Mouse (Mus musculus): Measurements from ENCODE around the gene Olfr370. TPM values are rescaled to one million over a fixed set of nuclear protein-coding genes. Genes with fewer than 3 reads are reported as not detected.
A peak's percentile ranks its signal among the peaks of the same experiment; 100 is the strongest.

Olfr370 gene
- polyA plus RNA-seq, 1 experiment from 2014 or later: 0.04 TPM

DNA sequence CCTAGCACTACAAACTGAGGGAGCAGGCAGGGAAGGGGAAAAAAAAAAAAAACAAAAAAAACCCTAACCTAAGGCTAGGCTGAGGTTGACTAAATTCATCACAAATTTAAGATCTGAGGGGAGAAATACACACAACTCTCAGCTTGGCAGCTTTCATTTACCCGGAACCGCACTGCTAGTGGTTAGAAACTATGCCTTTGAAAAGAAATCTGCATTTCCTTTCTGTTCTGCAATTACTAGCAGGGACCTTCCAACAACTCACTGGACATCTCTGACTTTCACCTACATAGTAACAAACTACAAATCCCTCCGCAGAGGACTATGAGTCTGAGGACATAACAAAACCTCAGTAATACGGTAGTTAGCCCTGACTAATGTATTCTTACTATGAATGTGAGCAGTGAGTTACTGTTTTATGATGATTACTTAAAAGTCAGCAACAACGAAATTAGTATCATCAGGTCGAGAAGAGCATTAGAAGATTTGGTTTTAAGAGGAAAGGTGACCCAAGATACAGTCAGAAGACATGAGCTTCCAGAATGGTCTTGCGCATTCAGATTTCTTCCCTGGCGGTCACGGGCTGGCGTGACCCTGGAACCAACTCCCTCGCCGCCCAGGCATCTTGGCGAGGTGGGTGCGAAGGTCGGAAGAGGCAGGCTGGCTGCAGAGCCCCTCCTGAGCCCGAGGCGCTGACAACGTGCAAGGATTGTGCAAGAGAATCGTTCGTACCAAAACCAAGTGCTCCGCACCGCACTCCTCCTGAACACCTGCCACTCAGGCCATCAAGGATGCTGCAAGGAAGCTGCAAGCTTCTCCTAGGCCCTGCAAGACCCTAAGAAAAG is 58.0 kb downstream of the Olfr370 start:
- H3K4me1 ChIP-seq (replicated peaks): peaks cover 52% of the 10 kb centered on the region
- H3K9me3 ChIP-seq: no peaks in the 10 kb centered on the region
- 6% methylated on average over 22 of the region's 22 CpGs for WGBS
- peak overlapping the region; percentile 94 for H3K9ac ChIP-seq (replicated peaks)
- peak overlapping the region; percentile 96 for H3K4me3 ChIP-seq (replicated peaks)
- H3K27ac ChIP-seq: peak overlapping the region; percentile 93
- H3K27me3 ChIP-seq: no peaks in the 10 kb centered on the region
- no peak for ATAC-seq
- peaks cover 4% of the 10 kb centered on the region; the same call in 1 of the 2 replicates for H3K36me3 ChIP-seq
- peak overlapping the region; percentile 70 for H3K4me2 ChIP-seq (replicated peaks)

DNA sequence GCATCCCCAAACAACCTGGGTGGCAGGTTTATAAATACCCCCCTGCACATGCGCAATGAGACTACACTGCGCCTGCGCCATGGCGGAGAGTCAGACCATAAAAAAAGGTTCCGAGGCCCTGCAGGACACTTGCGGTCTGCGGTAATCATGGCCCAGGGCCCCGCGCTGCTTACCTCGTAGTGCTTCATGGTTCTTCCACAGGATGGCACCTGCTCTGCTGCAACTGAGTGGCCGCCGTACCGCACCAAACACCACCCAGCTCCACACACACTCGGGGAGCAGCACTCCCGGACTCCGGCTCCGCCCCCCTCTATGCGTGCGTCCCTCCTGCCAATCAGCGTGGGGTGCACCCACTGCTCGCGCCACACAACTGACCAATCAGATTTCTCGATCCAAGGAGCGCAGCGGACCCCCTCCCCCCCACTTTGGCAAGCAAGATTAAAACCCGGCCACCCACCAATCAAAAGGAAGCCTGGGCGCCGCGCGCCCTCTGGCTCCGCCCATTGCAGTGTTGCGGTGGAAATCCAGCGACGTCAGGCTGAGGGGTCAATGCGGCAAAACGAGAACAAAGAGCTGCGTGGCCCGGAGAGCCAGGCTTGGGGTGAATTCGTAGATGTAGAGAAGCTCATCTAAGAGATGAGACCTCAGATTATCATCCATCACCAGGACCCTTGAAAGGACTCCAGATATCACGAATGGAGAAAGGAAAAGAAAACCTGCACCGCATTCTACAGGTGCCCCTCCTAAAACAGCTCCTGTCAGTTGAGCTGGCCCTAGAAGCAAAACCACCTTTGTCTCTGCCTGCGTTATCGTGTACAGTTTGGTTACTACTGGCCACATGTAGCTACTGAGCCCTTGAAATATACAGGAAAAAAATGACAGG is 58.8 kb downstream of the Olfr370 start:
- Histone ChIP-seq H3K27ac (peak overlapping the region; percentile 93), H3K9ac (replicated peaks) (peak overlapping the region; percentile 94), H3K4me2 (replicated peaks) (peak overlapping the region; percentile 70), H3K4me1 (replicated peaks) (peaks cover 44% of the 10 kb centered on the region), H3K36me3 (peaks cover 4% of the 10 kb centered on the region; the same call in 1 of the 2 replicates), H3K9me3 (no peaks in the 10 kb centered on the region), H3K4me3 (replicated peaks) (peak overlapping the region; percentile 96), H3K27me3 (no peaks in the 10 kb centered on the region)
- peak; percentile 98 for ATAC-seq
- under 1% methylated on average over 43 of the region's 43 CpGs for WGBS

Other genes starting within 250 kb of the Olfr370 start
- 0.15 and 0.16 TPM in 2 replicates for gene Ucp1, start 245.4 kb upstream of the Olfr370 start, polyA plus RNA-seq (2015; fragmentation: Nextera tagmentation; extraction: Ambion mirVana)
- 30.5 and 32.0 TPM in 2 replicates for gene Elmod2, start 203.3 kb upstream of the Olfr370 start, polyA plus RNA-seq (2015; fragmentation: Nextera tagmentation; extraction: Ambion mirVana)
- not detected in 2 replicates for gene Mgat4d, start 187.3 kb upstream of the Olfr370 start, polyA plus RNA-seq (2015; fragmentation: Nextera tagmentation; extraction: Ambion mirVana)
- gene Clgn, start 145.9 kb upstream of the Olfr370 start, polyA plus RNA-seq (2015; fragmentation: Nextera tagmentation; extraction: Ambion mirVana): 6.5 and 6.8 TPM in 2 replicates
- gene Scoc, start 77.4 kb upstream of the Olfr370 start, polyA plus RNA-seq (2015; fragmentation: Nextera tagmentation; extraction: Ambion mirVana): 212 and 214 TPM in 2 replicates
- gene Ndufb7, start 30.9 kb downstream of the Olfr370 start, polyA plus RNA-seq (2015; fragmentation: Nextera tagmentation; extraction: Ambion mirVana): 380 and 382 TPM in 2 replicates
- 820 and 847 TPM in 2 replicates for gene Tecr, start 72.2 kb downstream of the Olfr370 start, polyA plus RNA-seq (2015; fragmentation: Nextera tagmentation; extraction: Ambion mirVana)
- gene Dnajb1, start 72.4 kb downstream of the Olfr370 start, polyA plus RNA-seq (2015; fragmentation: Nextera tagmentation; extraction: Ambion mirVana): 56.6 and 61.5 TPM in 2 replicates
- gene Gipc1, start 116.9 kb downstream of the Olfr370 start, polyA plus RNA-seq (2015; fragmentation: Nextera tagmentation; extraction: Ambion mirVana): 164 and 172 TPM in 2 replicates
- 0.75 and 0.81 TPM in 2 replicates for gene Ptger1, start 130.9 kb downstream of the Olfr370 start, polyA plus RNA-seq (2015; fragmentation: Nextera tagmentation; extraction: Ambion mirVana)
- 22.7 and 23.3 TPM in 2 replicates for gene Pkn1, start 163.4 kb downstream of the Olfr370 start, polyA plus RNA-seq (2015; fragmentation: Nextera tagmentation; extraction: Ambion mirVana)
- 154 and 155 TPM in 2 replicates for gene Ddx39, start 179.4 kb downstream of the Olfr370 start, polyA plus RNA-seq (2015; fragmentation: Nextera tagmentation; extraction: Ambion mirVana)
- 8.6 and 8.7 TPM in 2 replicates for gene Adgre5, start 205.5 kb downstream of the Olfr370 start, polyA plus RNA-seq (2015; fragmentation: Nextera tagmentation; extraction: Ambion mirVana)